Mouse (Mus musculus) adrenal gland, adult 2 months (tissue): ENCODE measurements around the gene Usp36. TPM values are rescaled to one million over a fixed set of nuclear protein-coding genes. Genes with fewer than 3 reads are reported as not detected.

Source experiments
- DNase-seq: peaks from one replicate; pipeline ENCODE4 v3.0.0; 2021
- polyA plus RNA-seq: library from polyadenylated mRNA; depleted of rRNA; stranded (reverse); fragments of >200 nt; gene quantifications from 2 replicates; pipeline ENCODE4 v1.2.3, GENCODE M21; 2012
- total RNA-seq, 2 experiments: library from RNA; stranded (reverse); gene quantifications; 2 replicates each; pipeline ENCODE4 v1.2.3; 2021

Usp36 gene
- total and polyA plus RNA-seq, 3 experiments = 18.7 to 26.2 (median 21.4) TPM

DNA sequence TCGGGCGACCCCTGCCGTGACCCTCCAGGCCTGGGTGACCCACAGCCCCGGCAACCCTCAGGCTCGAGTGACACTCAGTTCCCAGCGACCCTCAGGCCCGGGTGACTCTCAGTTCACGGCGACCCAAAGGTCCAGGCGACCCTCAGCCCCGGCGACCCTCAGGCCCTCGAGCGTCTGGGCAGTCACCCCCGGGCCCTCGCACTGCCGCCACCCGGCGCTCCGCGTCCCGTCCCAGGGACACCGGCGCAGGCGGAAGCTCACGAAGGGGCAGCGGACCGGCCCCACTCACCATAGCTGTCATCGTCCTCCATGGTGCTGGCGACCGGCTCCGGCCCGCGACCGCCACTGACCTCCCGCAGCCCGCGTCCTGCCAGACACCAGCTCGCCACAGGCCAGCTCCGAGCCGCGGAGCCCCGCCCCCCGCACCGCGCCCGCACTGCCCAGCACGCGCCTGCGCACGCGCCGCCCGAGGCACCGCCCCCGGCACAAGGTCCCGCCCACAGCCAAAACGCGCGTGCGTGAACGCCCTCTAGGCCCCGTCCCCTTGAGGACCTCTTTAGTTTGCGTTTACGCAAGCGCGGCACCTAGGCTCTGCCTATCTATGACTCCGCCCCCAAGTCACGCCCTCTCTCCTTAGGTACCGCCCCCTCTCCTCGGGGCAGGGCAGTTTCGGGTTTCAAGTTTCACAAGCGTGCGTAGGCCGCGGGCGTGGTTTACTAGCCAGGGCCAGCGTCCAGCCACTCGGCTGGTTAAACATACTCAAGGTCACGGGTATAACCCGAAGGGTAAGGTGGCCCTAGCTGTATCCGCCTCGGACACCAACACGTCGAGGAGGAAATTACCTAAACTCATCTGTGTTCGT is 41.7 kb downstream of the Usp36 start, which contains the start of gene Cyth1:
Gene Cyth1, minus strand, starts transcription at position 443 of the 862 bp plus-strand sequence.
- peak; percentile 100 for DNase-seq

- DNase-seq = peak; percentile 80
Observed at GRCm38 (mm10) chr11:118247359-118248095, 42.5 kb downstream of the Usp36 start.

DNA sequence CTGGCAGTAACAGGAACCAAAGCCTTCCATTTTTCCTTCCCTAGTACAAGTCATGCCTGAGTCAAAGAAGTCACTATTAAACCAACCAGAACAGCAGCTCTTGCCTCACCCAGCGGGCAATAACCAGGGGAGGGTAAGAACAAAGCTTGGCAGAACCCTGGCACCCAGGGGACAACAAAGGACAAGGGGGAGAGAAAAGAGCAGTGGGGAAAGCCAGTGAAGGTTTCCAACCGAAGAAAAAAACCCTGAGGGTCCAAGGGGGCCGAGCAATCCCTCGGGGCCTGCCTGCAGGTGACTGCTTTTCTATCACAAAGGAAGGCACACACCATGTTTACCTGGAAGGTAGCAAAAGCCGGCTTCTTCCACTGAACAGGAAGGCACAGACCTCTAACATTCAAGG is 43.3 kb downstream of the Usp36 start:
- DNase-seq = peak; percentile 45

GRCm38 (mm10) chr11:118245130-118245529 is 44.9 kb downstream of the Usp36 start:
- no peak for DNase-seq

- no peak for DNase-seq
Observed at GRCm38 (mm10) chr11:118243627-118244261, 46.3 kb downstream of the Usp36 start.

DNA sequence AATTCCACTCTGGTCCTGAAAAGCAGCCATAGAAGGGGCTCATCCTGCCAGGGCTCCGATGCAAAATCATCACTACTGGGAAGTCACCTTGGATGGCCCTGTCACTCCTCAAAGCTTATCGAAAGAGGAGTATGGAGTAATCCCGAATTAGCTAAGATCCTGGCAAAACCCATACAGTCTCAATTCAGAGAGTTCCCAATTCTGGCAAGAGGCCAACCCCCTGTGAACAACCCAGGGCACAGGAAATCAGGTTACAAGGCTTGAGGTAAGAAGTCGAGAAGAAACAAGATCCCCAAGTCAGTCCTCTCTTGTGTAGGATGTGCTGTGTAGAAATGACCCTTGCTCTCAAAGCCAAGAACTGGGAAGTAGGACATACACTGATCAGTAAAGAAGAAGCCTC is 47.5 kb downstream of the Usp36 start:
- DNase-seq = peak; percentile 47

GRCm38 (mm10) chr11:118240388-118240787 is 49.7 kb downstream of the Usp36 start:
- no peak for DNase-seq

DNA sequence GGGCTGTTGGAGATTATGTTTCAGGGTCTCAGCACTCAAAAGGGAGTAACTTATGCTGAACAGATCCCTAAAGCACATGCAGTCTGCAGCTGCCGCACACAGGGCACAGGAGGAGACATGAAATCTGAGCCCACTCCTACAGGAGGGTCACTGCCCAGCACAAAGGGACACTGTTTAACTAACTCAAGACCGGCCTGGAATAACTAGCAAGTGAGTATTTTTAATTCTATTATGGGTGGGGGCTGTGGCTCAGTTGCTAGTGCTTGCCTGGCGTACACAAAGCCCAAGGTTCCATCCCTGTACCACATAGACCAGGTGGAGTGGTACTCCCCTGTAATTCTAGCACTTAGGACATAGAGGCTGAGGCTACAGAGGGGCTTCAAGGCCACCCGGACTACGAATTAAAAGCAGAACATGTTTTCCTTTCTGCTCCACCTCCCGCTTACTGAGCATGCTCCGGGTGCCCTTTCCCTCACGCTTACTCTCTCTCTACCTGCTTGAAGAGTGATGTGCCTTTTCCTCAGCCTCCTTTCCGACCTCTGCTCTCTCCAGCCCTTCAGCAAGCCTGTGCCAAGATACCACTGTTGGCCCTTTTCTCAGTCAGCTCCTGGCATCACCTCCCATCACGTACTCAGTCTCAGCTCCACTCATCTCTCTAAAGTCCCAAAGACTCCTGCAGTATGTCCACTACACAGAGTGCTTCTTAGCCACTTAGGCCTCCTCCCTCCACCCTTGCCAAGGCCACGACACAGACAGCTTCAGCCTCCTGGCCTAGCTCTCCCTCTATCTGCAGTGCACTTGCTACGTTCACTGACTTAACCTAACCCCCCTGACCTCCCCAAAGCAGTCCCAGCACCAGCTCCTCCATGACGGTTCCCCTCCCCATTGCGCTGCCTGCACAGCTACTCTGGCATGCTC is 50.5 kb downstream of the Usp36 start:
- DNase-seq = no peak

DNA sequence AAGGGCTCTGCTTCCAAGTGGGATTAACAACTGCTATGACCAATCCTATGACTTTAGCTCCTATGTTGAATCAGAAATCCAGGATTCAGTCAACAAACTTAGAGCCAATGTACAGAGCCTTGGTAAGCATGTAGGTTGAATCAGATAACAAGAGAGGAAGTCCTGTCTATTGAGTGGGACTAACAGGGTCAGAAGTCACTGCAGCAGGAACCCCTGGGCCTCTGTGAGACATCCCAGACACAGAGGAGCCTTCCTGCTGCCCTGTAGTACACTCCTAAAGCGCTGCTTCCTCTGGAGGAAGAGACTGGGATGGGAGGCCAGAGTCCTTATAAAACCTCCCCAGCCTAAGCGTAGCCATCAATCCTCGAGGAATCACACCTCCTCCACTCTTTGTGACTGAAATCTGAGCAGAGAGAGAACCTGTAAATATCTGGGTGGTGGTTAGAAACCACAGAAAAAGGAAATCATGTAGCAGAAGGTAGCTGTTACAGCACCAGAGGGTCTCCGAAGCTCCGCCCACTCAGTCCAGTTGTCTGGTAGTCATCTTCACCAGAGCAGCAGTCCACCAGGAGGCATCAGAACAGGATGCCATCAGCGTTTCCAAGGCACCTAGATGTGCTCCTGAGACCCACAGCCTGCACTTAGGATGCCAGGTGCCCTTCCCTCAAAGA is 53.4 kb downstream of the Usp36 start:
- peak; percentile 29 for DNase-seq

DNA sequence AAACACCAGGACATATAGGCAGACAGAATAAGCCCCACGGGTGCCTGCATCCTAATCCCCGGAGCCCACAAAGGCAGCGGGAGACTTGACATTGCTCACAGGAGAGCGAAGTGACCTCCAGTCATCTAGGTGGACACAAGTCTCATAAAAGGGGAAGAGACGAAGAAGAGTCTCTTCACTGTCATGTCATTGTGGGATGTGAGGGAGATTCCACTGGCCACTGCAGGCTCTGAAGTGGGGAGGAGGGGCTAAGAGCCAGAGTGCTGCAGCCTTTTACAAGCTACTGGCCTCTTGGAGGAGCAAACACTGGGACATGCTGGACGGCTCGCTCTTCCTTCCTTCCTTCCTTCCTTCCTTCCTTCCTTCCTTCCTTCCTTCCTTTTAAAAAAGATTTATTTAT is 55.1 kb downstream of the Usp36 start:
- no peak for DNase-seq

DNA sequence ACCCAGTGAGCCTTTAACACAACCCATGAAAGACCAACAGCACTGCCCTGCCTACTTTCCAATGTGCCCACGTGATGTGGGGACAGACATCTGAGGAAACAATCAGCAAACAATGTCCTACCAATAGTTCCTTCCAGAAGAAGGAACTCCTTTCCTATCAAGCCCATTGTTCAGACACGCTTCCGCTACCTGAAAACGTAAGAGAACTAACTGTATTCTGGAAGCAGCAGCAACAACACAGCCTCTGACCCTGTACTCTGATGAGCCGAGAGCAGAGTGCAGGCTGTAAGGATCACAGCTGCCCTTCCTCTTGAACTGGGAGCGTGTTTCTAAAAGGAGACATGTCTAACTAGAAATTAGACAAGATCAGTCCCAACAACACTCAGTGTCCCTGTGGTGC is 55.5 kb downstream of the Usp36 start:
- no peak for DNase-seq

DNA sequence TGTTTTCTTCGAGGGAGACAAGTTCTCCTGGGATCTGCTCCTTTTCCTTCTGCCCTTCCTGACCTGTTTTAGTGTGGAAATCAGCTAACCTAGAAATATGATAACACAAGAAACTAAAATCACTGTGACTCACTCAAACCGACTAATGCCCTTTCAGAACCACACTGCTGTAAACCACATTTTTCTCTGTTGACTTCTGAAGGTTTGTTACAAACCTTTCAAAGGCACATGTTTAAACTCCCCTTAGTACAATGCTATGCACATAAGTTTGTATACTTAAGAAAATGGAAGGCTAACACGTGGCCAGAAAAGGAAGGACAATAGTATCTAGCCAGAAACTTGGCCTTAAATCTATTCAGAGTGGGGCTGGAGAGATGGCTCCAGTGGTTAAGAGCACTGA is 56.1 kb downstream of the Usp36 start:
- DNase-seq = no peak

DNA sequence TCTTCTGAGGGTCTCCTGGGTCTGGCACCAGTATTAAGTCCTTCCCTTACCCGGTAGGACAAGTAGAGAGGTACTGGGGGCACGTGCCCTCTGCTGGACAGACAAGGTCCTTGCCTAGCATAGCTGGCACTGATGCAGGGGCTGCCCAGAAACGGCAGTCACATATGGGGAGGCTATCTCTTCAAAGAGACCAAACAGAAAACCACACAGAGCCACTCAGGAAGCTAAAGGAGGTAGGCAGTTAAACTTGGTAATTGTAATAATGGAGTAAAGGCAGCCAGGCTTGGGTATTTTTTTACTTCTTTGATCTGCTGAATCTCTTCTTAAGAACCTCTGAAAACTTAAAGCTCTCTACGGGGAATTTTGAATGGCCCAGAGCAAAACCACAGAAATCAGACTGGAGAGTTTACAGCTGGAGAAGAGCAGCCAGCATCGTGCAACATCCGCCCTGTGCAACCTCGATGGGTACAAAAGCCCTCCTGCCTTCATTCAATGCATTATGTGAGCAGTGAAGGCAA is 57.7 kb downstream of the Usp36 start:
- DNase-seq = peak; percentile 45

GRCm38 (mm10) chr11:118229941-118230340 is 60.1 kb downstream of the Usp36 start:
- no peak for DNase-seq

- DNase-seq = no peak
Observed at GRCm38 (mm10) chr11:118227650-118228049, 62.4 kb downstream of the Usp36 start.

DNA sequence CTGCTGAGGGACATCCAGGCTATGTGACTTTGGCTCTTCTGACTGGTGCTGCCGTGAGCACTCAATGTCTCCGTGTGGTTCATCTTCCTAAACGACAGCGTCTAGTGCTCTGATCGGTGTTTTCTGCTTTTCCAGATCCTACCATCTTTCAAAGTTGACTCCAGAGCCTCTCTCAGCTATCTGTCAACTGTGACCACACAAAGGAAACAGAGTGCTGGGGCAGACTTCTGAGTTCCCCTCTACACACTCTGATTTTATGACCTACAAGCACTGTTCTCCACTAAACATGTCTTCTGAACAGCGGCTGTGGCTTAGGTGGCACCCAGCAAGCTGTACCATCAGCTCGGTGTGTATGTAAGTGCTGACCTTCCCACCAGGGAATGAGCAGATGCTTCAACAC is 63.2 kb downstream of the Usp36 start:
- no peak for DNase-seq

DNA sequence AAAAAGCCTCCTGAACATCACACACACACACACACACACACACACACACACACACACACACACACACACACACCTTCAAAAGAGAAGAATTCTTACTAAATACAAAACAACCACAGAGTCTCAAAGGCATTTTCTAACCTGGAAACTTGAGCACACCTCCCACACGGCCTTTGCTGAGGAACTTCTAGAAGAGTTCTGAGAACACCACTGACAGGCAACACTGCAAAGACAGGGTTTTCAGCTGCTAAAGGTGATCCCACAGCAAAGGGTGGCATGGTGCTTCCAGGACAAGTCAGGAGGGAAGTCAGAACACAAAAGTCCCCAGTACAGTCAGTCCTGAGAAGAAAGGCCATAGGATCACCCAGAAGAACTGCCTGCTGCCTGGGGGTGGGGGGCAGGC is 64.2 kb downstream of the Usp36 start:
- DNase-seq = no peak

DNA sequence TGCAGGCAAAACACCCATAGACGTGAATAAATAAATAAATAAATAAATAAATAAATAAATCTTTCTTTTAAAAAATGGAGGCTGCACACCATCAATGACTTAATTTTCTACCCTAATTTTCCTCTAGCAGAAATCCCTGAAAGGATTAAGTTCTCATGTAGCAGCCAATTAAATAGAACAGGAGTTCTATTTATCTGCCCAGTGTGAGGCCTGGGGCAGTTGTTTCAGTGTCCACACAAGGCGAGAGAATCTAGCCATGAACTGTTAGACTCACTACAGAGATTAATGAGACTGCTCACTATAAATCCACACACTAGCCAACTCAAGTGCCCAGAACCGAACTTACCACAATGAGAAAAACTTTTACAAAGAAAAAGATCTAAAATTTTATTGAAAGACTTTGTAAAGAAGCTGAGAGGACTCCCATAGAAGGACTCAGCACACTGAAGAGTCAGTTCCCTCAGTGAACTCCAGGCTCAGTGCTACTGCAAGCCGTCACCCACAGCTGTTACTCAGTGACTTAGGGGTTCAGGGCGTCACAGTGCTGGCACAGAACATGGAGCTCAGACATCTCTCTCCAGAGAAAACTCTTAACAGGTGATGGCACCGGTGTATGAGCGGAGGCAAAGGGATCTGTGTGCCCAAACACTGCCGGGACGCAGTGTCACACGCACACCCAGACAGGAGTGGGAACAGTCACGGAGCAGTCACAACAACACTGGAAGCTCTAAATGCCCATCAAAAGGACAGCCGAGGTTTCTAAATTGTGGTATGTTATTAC is 64.8 kb downstream of the Usp36 start:
- DNase-seq = no peak

DNA sequence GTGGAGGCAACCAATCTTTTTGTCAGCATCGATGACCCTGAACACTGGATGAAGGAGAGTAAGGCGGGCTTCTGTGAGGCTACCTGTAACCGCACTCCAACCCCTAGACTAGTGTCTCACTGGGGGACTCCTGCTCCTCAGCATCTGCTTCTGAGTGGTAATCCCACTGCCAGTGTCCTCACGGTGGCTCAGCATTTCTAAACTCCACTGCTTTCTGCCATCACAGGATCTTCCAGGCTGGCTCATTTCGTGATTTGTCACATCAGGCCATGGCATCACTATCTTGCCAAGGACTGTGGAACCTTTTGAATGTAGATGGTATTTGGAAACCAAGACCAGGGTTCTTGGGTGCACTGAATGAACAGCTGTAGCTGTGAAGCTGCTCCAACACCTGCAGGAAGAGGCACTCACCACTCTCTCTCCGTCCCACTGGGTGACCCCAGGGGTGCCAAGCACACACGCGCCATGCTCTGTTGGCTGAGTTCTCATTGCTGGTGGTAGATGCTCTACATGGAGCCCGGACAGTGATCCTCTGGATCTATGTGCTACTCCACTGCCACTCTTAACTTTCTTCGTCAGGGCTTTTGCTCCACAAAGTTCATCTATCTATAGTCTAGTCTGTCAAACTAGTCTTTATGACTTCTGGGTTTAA is 66.5 kb downstream of the Usp36 start:
- peak; percentile 59 for DNase-seq
